Mouse (Mus musculus) frontal cortex, adult 2 months (tissue): ENCODE measurements around the gene Cpb1. TPM values are rescaled to one million over a fixed set of nuclear protein-coding genes. Genes with fewer than 3 reads are reported as not detected.

Experiments used
- DNase-seq, 2 experiments: peaks; one replicate each; pipeline ENCODE4 v3.0.0; 2022; ENCODE audit warnings: low spot score in 1 of 2; ENCODE audit errors: extremely low spot score in 1 of 2
- polyA plus RNA-seq: library from polyadenylated mRNA; depleted of rRNA; stranded (reverse); fragments of >200 nt; gene quantifications from 2 replicates; pipeline ENCODE4 v1.2.3, GENCODE M21; 2012; rRNA removed

Gene Cpb1
- 0.18 and 0.29 TPM in 2 replicates for polyA plus RNA-seq

GRCm38 (mm10) chr3:20275633-20276032 is at the start of gene Cpb1:
Gene Cpb1, minus strand, starts transcription at chr3:20275733.
- no peak for DNase-seq

GRCm38 (mm10) chr3:20317233-20317632 is 41.7 kb upstream of the Cpb1 start:
- DNase-seq: no peak

GRCm38 (mm10) chr3:20309142-20309541 is 33.6 kb upstream of the Cpb1 start:
- no peak for DNase-seq

GRCm38 (mm10) chr3:20307256-20307655 is 31.7 kb upstream of the Cpb1 start:
- no peak for DNase-seq

DNA sequence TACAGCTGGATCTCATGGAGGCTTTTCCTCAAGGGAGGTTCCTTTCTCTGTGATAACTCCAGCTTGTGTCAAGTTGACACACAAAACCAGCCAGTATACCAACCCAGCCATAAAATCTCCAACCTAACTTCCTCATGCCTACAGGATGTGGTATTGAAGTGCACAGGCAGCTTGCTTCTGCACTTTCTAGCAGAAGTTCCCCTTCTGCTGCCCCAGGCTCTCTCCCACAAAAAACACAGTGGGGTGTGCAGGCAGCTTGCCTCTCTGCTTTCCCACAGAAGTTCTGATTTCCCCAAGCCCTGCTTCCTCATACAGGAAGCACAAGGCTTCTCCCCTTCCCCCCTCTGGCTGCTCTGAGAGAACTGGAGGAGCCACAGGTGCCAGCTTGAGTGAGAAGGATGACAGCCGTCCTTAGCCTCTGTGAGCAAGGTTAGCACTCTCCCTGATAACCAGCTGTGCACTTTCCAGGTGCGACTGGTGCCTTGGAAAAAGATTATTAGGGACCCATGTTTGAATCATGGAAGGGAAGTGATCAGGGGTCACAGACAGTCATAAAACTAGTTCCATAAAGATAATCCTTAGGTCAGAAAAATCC is 29.3 kb upstream of the Cpb1 start:
- DNase-seq: peak in 1 of 2 experiments; percentile 2

- no peak for DNase-seq
Measured at GRCm38 (mm10) chr3:20295546-20295945, 20.0 kb upstream of the Cpb1 start.

GRCm38 (mm10) chr3:20294542-20295348 is 19.2 kb upstream of the Cpb1 start:
- no peak for DNase-seq

DNA sequence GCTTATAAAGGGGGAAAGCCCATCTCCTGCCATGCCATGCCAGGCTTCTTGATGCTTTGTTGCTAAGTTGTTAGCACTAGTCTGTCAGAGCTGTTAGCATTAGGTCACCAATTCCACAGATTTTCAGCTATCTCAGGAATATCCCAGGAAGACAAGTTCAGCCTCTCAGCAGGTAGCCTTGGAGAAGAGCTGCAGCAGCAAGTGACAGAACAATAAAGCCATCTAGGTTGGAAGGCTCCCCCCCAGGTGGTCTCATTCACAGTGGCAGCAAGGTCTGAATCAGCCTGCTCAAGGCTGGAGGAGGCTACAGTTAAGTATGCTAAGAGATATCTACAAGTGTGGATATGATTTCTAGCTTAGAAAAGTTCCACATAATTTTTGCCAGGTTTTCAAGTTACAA is 15.8 kb upstream of the Cpb1 start:
- DNase-seq: no peak

GRCm38 (mm10) chr3:20288761-20289160 is 13.2 kb upstream of the Cpb1 start:
- no peak for DNase-seq

DNA sequence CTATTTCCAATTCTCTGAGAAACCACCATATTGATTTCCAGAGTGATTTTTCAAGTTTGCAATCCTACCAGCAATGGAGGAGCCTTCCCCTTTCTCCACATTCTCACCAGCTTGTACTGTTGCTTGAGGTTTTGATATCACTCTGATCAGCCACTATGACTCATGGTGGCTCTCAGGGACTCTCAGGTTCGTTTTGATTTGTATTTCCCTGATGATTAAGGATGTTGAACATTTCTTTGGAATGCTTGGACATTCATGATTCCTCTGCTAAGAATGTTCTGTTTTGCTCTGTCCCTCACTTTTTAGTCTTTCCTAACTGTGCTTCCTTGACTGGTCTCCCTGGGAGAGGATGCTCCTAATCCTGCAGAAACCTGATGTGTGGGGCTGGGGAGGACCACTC is 6.3 kb upstream of the Cpb1 start:
- DNase-seq: no peak

- no peak for DNase-seq
Measured at GRCm38 (mm10) chr3:20254566-20255479, 20.7 kb downstream of the Cpb1 start.

DNA sequence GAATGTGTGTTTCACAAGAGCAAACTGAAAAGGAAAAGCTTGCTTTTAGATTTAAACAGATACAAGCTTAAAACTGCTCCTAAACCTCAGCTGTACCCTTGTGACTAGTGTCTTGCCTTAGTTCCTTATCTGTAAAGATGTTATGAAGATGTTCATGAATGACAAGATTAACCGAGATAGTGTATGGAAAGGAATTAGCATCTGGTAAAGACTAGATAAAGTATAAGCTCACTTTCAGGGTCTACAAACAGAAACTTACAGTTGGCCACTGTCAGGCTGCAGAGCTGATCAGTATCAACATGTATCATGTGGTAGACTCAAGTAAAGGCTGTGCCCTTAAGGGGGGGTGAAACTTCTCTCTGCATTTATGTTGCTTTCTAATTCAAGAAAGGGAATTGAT is 31.6 kb downstream of the Cpb1 start:
- DNase-seq: no peak

- DNase-seq: no peak
Measured at GRCm38 (mm10) chr3:20242050-20242449, 33.5 kb downstream of the Cpb1 start, which contains the start of gene Cpa3. Gene Cpa3, minus strand, starts transcription at chr3:20242181.

- no peak for DNase-seq
Measured at GRCm38 (mm10) chr3:20239741-20240140, 35.8 kb downstream of the Cpb1 start.

DNA sequence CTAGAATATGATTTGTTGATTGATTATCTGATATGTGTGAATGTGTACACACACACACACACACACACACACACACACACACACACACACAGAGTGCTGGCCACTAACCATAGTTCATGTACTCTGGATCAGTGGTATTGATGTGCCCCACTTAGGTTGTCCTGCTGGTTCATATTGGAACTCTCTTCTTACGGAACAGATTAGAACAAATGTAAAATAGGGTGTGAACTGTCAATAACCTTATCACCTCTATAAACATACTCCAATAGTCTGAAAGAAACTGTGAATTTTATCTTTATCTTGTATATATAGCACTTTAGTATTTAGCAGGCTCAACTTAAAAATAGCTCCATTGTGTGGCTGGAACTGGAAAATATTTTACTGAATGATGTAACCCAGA is 38.6 kb downstream of the Cpb1 start:
- DNase-seq: no peak

GRCm38 (mm10) chr3:20229027-20229426 is 46.5 kb downstream of the Cpb1 start:
- DNase-seq: no peak

GRCm38 (mm10) chr3:20225429-20225828 is 50.1 kb downstream of the Cpb1 start:
- no peak for DNase-seq

GRCm38 (mm10) chr3:20222926-20223698 is 52.4 kb downstream of the Cpb1 start:
- no peak for DNase-seq

- no peak for DNase-seq
Measured at GRCm38 (mm10) chr3:20222136-20222535, 53.4 kb downstream of the Cpb1 start.

DNA sequence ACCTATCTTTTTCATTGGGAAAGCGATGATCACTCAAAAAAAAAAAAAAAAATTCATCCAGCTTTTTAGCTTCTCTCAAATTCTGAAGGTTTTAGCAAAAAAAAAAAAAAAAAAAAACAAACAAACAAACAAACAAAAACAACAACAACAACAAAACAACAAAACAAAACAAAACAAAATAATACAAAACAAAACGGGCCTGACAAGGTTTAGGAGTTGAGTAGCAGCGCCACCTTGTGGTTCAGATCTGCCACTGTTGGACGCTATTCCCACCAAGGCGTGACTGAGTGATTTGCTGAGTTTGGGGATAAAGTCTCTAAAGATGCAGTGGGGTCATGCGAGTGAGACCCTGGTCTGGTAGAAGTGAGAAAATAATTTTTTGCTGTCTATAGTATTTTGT is 76.7 kb downstream of the Cpb1 start:
- DNase-seq: peak in 1 of 2 experiments; percentile 69
